Mouse (Mus musculus): ENCODE results near the gene Batf3.

GRCm38 (mm10) chr1:191092050-191092449 is 5.6 kb upstream of the Batf3 start:
- TF ChIP-seq CTCF (IDR thresholded peaks at IDR 0.05; ENCODE audit: low read depth) (no peak), EP300 (IDR thresholded peaks at IDR 0.05; ENCODE audit: low read depth) (no peak)

All from liver, embryonic 14.5 days (tissue).